Mouse (Mus musculus): Measurements from ENCODE around the gene Krt14.
A peak's percentile ranks its signal among the peaks of the same experiment; 100 is the strongest.
"Not testable (repeated sequence)": the region's sequence is repeated elsewhere in the genome, so short reads cannot be mapped to it uniquely, and the experiment has no call there.

The Krt14 gene

DNA sequence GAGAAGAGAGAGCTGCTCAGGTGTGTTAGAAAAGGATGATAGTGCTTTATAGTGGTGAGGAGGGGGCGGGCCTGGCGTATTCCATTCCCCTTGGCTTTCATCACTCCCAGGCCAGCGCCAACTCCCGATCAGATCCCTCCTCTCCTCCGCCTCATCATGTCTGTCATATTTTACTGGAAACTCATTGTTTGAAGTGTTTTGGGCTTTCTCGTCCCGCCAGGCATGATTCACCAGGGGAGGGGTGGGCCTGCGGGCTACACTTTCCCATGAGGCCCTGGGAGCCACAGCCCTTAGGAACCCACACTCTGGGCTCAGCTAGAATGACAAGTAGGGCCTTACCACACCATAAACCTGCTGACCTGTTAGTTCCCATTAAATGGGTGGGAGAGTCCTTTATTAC is at the start of gene Krt14:
Gene Krt14 (minus strand): TSS at position 51 of the 400 bp plus-strand sequence.
- no peak for DNase-seq (ENCODE audit: low spot score)

DNA sequence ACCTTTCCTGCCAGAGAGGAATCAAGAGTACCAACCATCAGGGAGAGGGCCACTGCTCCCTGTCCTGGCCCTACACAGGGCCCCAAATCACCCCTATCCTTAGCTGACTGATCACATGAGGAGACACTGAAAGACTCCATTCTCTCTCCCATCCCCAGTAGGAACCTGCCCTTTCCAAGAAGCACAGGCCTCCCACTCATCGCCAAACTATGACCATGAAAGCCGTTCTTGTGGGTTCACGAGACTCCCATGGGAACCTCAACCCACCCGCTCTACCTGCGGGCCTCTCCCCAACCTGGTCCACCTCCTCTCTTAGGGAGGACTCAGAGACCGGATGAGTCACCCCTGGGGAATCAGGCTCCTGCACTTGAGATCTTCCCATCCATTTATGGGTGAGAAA is 48.2 kb upstream of the Krt14 start:
- no peak for DNase-seq (ENCODE audit: low spot score)

DNA sequence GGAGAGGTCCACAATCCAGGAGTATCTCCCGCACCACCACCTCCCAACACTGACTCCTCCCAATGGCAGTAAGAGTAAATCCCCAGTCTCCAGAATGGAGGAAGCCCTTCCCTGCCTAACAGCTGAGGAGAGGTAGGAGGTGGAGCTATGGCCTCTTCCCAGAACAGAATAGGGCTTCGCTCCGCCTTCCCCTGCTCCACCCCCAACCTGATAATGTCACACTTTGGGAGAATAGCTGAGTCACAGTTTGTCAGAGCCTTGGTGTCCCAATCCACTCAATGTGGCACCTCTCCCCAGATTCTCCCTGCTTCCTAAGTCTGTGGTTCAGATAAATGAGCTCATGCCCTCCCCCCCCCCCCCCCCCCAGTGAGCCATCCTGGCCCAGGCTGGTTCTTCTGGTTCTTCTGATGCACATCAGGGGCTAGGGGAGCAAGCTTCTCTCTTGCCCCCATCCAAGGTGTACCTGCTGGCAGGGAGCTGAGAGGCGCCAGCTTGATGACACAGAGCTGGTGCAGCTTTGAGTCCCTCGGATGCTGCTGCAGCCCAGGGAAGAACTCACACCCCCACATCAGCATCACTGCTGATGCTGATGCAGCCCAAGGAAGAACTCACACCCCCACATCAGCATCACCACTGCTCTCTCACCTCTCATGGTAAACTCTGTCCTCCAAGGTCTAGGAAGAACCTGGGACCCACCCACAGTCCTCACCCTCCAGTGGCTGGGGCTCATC is 47.2 kb upstream of the Krt14 start:
- DNase-seq (ENCODE audit: low spot score), result no peak

DNA sequence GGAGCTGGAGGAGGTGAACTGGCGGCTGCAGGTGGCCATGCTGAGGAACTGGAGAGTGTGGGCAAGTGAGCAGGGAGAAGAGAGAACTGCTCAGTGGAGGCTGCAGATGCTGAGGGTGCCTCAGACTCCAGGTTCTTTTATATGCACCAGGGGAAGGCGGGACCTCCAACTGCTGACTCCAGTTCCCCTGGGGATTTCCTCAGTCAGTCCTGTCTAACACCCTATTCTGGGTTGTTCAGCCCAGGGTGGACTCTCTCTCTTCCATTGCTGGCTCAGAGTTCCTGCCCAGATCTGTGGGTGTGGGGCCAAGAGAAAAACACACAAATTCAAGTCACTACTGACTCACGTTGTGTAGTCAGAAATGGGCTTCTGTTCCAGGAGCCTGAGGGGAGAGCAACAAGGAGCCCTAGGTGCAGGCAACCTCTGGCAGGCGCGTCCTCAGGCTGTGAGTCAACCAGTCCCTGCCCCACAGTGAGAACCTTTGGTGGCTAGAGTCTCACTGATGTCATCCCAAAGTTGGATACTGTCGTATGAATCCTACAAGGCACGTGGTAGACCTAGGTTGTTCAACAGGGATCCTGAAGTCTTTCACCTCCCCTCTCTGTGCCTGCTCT is 41.6 kb upstream of the Krt14 start, which contains the start of gene Krt16:
Gene Krt16 (minus strand): TSS at position 51 of the 614 bp plus-strand sequence.
- no peak for DNase-seq (ENCODE audit: low spot score)

DNA sequence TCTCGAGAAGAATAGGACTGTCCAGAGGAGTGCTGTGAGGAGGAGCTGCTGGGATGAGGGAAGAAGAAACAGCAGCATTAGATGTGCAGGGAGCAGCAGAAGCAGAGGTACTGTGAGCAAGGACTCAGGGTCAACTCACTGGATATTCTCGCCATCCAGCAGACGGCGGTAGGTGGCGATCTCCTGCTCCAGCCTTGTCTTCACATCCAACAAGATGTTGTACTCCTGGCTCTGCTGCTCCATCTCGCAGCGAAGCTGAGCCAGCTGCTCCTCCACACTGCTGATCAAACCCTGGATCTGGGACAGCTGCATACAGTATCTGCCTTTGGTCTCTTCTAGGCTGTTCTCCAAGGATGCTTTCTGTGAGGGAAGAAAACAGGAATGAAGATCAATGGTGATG is 39.1 kb upstream of the Krt14 start:
- not testable (repeated sequence) for DNase-seq (ENCODE audit: low spot score)

DNA sequence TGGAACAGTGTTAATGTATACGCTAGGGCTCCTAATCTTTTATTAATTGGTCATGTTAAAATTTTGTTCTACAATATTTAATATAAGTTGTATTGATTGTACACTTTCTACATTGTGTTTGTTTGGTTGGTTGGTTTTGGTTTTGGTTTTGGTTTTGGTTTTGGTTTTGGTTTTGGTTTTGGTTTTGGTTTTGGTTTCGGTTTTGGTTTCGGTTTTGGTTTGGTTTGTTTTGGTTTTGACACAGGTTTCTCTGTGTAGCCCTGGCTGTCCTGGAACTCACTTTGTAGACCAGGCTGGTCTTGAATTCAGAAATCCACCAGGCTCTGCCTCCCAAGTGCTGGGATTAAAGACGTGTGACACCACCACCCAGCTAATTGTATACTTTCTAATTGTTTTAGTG is 32.9 kb upstream of the Krt14 start:
- not testable (repeated sequence) for DNase-seq (ENCODE audit: low spot score)

DNA sequence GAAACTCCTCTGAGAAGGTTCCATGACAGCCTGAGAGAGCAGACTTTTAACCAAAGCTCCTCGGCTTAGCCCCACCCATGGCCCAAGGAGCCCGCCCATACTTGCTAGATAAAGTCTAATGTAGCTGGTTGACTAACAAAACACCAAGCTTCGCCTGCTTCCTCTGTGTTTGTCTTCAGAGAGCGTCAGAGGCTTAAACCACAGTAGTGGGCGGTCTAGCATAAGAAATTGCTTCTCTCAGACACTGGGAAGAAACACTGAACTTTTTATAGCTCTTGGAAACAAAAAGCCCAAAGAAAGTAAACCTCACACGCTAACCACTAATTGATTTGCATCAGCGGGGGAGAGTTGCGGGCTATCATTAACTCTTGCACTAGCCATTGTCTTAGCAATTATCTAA is 14.4 kb upstream of the Krt14 start:
- no peak for DNase-seq (ENCODE audit: low spot score)

DNA sequence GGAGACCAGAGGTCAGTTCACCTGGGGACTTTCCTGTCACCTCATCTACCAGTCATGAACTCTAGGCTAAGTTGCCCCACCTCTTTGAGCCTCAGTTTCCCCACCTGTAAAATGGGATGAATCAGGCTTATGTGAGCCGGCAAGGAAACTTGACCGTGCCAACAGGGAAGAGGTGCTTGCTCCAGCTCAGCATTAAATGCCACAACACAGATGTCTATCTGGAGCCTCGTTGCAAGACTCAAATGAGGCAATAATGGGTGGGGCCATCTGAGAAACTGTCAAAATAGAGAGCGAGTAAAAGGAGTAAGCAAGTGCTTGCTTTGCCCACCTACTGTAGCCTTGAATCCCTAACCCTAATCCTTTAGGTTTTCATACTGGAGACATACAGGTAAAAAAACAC is 12.0 kb upstream of the Krt14 start:
- no peak for DNase-seq (ENCODE audit: low spot score)

DNA sequence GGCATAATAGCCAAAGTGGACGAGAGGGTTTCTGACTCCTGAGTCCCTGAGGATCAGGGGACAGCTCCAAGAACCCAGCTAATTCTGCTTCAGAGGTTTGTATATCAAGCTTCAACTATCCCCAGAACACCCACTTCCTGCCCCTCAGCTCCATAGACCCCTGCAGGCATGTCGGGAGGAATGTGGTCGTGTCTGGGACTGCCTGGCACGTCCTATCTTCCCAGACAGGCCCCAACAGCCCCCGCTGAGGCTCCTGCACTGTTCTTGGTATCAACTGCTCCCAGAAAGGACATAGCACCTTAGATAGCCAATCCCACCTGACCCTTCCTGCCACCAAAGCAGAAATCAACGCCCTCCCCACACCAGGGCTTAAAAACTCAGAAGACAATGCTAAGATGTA is 1.2 kb upstream of the Krt14 start:
- DNase-seq (ENCODE audit: low spot score), result no peak

DNA sequence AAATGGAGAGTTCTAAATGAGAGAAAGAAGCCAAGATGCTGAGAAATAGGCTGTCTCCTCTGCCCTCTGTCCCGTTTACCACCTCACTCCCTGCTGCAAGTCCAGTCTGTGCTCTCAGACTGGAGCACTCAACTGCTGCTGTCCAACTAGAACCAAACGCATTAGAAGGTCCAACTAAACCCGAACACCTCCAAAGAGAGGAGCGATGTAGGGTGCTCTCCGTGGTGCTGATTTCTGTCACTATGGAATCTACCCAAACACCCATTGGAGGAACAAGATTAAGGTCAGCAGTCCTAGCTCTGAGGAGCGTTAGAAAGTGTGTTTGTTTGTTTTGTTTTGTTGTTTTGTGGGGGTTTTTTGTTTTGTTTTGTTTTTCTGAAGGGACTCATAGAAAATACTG is 3.9 kb downstream of the Krt14 start:
- DNase-seq (ENCODE audit: low spot score), result no peak

DNA sequence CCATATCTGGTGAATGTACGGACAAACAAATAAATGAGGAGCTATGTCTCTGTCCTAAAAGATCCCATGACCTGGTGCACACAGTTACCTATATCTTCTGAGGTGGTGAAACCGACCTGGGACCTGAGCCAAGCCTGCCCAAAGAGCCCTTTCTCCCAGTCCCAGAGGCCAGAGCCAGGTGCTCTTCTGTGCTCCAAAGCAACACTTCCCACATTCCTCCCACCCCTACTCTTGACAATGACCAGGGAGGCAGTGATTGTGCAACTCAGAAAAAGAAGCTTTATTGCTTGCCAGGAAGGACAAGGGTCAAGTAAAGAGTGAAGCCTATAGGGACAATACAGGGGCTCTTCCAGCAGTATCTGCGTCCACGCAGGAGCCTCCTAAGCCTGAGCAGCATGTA is 4.4 kb downstream of the Krt14 start:
- DNase-seq (ENCODE audit: low spot score), result no peak

DNA sequence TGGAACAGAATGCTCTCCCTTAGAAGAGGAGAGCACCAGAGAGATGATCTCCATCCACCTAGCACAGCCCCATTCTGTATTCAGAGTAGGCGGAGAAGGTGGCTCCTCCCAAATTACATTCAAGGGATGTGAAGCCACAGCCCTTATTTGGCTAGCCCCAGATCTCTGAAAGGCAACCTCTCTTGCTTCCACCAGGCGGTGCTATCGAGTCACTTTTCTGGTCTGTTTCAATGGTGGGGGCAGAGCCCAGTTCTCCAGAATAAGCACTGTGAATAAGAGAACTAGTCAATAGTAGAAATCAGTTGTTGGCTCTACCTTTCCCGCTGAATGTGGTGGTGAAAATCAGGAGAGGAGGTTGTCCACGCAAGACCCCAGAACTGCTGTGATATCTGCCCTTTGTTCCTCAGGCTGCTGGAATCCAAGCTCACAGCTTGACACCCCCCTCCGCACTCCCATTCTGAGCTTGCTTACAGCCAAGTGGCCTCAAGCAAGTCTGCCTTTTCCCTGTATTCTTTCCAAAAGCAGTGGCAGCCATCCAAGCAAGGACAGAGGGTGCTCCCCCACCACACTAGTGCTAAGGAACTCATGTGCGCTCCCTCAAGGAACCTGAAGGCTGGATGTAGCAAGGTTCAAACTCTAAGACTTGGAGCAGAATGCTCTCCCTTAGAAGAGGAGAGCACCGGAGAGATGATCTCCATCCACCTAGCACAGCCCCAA is 7.1 kb downstream of the Krt14 start:
- DNase-seq (ENCODE audit: low spot score), result no peak

DNA sequence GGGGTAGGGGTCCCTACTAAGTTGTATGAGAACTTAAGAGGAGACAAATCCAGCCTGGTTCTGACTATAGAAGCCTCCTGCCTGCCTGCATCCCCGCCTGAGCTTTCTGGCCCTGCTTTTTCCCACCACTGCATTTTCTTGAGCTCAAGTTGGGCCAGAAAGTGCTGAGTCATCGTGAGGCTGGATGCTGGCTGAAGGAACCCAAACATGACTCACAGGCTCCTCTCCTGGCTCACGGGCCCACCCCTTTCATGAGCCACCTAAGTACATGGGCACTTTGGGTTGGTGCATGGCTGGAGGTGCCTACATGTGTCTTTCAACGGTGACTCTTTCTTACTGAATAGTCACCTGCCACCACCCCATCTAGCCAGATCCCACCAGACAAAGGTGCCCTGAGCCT is 8.7 kb downstream of the Krt14 start:
- DNase-seq (ENCODE audit: low spot score), result no peak

DNA sequence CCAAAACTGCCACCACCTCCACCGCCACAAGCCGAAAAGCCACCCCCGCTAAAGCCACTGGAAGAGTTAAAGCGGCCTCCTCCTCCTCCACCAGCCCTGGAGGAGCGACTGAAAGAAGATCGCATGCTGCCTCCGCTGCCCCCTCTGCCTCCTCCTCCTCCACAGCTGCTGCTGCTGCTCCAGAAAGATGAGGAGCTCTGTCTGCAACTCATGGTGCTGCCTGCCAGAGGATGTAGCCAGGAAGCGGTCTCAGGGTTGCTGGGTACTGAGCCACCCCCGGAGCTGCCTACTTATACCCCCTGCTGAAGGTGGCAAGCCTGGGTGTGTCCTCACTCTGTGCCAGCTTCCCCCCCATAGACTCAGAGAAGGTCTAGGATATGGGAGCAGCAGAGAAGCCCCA is 14.4 kb downstream of the Krt14 start, which contains the start of gene Krt9:
Gene Krt9 (minus strand): TSS at position 255 of the 400 bp plus-strand sequence.
- DNase-seq (ENCODE audit: low spot score), result no peak

DNA sequence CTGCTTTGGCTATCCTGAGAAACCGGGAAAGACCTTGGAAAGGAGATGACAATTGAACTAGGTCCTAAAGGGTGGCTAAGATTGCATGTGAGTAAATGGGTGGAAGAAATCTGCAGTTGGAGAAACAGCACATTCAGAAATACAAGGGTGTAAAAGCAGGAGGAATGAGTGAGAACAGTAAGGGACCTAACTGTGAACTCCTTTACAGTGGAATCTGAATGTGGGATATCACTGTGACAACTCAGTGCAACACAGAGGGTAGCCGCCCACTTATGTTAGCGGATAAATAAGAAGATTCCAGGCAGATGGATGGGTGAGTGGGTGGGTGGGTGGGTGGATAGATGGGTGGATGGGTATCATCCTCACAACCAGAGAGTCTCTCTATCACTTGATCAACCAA is 15.5 kb downstream of the Krt14 start:
- DNase-seq (ENCODE audit: low spot score), result no peak

DNA sequence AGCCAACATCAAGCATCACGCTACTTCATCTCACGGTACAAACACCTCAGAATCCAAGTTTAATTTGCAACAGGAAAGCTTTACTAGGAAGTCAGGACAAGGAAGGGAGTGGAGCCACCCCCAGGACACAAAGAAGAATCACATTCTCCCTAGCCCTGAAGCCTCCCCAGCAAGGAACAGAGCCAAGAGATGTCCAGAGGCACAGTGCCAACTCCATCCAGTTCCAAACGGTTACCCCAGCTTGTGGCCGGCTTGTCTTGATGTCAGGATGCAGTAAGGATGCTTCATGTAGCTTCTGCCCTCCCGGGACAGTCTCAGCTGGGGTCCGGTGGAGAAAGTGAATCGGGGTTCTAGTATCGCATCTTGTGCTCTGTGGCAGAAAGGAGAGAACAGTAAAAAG is 20.6 kb downstream of the Krt14 start:
- no peak for DNase-seq (ENCODE audit: low spot score)

DNA sequence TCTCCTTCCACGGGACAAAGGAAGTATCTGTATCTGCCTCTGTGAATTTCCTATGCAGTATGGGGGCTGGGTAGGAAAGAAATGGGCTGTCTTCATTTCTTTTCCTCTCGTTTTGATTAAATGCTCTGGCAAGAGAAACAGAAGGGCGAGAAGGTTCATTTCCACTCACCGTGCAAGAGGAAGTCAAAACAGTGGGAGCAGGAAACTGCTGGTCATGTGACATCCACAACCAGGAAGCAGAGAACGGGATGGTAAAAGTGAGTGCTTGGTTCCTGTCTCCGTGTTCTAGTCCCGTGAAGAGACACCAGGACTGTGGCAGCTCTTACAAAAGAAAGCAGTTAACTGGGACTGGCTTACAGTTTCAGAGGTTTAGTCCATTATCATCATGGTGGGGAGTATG is 25.6 kb downstream of the Krt14 start:
- DNase-seq (ENCODE audit: low spot score), result no peak

DNA sequence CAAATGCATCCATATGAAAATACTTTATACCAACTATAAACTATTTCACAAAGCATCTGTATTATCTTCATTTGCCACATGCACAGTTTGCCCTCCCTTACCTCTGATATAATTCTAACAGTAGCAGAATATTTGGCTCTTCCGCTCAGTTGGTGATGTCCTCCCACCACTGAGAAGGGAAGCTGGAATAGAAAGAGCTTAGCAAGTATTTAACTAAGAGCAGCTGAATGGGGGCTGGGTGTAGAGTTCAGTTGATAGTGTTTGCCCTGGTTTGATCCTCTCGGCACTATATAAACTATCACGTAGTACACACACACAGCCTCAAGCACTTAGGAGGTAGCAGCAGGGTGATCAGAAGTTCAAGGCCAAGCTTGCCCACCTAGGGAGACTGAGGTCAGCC is 28.1 kb downstream of the Krt14 start:
- no peak for DNase-seq (ENCODE audit: low spot score)

DNA sequence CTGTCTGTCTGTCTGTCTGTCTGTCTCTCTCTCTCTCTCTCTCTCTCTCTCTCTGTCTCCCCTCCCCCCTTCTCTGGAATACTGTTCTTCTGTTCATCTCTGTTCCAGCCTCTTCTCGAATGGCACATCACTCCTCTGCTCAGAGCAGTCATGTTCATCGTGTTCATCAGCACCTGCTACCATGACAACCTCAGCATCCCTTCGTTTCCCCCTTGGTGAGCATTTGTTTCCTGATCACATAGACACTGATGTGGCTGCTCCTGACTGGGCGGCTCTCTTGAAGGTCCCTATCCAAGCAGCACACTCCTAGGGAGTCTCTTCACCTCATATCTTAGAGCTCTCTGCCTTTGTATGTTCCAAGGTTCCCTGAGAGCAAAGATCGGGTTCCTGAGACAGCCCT is 29.0 kb downstream of the Krt14 start:
- no peak for DNase-seq (ENCODE audit: low spot score)

DNA sequence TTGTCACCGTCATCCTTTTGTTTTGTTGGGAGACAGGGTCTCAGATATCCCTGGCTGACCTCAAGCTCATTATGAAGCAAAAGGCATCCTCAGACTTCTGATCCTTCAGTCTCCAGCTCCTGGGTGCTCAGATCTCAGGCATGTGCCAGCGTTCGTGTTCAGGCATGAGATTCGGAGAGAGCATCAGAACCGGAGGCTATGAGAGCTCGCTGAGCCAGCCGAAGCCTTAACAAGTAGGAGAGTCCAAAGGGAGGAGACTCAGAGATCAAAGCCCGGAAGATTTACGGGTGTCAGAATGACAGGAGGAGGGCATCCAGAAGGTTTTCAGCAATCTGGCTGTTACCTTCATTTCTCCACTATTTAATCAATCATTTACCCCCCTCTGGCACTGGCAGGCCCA is 30.6 kb downstream of the Krt14 start:
- no peak for DNase-seq (ENCODE audit: low spot score)

DNA sequence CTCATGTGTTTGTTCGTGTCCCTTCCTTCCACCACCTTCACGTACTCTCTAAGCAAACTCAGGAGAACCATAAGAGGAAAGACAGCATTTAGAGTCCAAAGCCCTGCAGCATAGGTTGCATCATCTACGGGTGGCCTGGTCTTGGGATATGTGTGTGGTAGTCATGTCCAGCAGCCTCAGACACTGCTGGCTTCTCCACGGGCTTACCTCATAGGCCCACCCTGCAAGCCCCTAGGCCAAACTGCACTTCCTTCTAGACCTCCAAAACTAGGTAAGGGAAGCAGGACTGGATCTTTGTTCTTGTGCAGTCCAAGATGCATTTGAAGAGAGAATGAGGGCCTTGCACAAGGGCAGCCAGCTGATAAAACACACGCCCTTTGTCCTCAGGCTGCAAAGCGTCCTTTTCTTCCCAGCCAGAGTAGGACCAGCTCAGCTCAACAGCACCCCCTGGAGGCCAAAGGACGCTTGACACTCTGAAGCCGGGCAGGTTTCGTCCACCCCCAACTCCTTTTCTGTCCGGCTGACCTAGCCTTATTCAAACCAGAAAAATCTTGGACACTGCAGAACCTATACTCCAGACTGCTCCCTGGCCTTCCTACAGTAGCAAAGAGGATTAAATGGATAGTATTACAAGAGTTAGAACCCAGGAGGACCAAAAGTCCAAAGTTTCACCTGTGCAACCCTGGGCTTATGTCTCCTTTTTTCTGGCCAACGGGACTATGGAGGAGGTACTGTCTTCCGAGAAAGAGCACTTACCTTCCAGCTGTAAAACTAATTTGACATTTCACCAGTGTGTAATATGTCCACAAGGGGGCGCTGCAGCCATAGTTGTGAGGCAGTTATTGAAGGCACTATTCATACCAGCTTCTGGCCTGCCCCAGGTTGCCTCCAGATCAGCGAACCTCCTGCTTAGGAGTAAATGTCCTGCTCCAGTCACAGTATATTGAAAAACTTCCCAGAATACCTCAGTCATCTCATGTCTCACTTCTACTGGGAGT is 38.3 kb downstream of the Krt14 start:
- peak; percentile 72 for DNase-seq (ENCODE audit: low spot score)

DNA sequence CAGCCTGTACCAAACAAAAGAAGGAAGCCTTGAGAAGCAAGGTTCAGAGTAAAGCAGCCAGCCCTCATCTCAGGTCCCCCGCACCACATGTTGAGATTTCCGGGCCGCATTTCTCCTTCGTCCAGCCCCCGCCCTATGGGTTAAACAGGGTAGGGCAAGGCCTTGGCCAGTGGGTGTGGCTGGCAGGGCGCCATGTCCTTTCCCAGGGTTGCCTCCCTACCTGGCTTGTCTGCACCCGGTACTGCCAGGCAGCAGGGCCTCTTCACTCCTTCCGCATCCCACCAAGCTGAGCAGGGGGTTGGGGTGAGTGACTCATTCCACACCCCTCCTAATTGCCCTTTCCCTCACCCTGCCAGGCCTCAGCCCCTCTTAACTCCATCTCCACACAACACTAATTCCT is 39.3 kb downstream of the Krt14 start:
- DNase-seq (ENCODE audit: low spot score), result no peak

Data from layer of hippocampus, adult 9-10 months (tissue).